Mouse (Mus musculus) hindbrain, postnatal 0 days (tissue): ENCODE measurements around the gene Ankrd17. TPM values are rescaled to one million over a fixed set of nuclear protein-coding genes. Genes with fewer than 3 reads are reported as not detected.

Experiments used
- ATAC-seq: fragments of 200-750 bp; cut with Nextera tagmentation; 2 replicates; pipeline ENCODE4 v1.8.0; 2017; ENCODE audit warnings: mild to moderate bottlenecking, moderate TSS enrichment, moderate library complexity
- DNase-seq: peaks from one replicate; pipeline ENCODE4 v3.0.0-alpha.2; 2015; ENCODE audit warnings: low spot score
- H3K27ac ChIP-seq: fragments of 300-500 bp; sonication (generic); 2 replicates; pipeline ENCODE4 v1.5.1; 2014; ENCODE audit warnings: mild to moderate bottlenecking
- H3K27me3 ChIP-seq: fragments of 300-500 bp; sonication (generic); 2 replicates; pipeline ENCODE4 v1.6.1; 2014; ENCODE audit warnings: low read length, mixed read lengths; ENCODE audit not compliant: insufficient read depth
- H3K36me3 ChIP-seq: fragments of 300-500 bp; sonication (generic); 2 replicates; pipeline ENCODE4 v1.6.1; 2014; ENCODE audit warnings: low read length, mixed read lengths; ENCODE audit not compliant: insufficient read depth
- H3K4me1 ChIP-seq: fragments of 300-500 bp; sonication (generic); 2 replicates; pipeline ENCODE4 v1.6.1; 2014; ENCODE audit warnings: antibody characterized with exemption, low read length, mixed read lengths; ENCODE audit not compliant: insufficient read depth
- H3K4me2 ChIP-seq: fragments of 300-500 bp; sonication (generic); 2 replicates; pipeline ENCODE4 v1.6.1; 2014; ENCODE audit warnings: low read depth, mild to moderate bottlenecking, low read length, moderate library complexity, mixed read lengths
- H3K4me3 ChIP-seq: fragments of 300-500 bp; sonication (generic); 2 replicates; pipeline ENCODE4 v1.5.1; 2014; ENCODE audit warnings: low read length
- H3K9ac ChIP-seq: fragments of 300-500 bp; sonication (generic); replicated peaks from 2 replicates; pipeline ENCODE4 v1.6.1; 2014; ENCODE audit warnings: mild to moderate bottlenecking, low read length, moderate library complexity, mixed read lengths
- H3K9me3 ChIP-seq: fragments of 300-500 bp; sonication (generic); 2 replicates; pipeline ENCODE4 v1.6.1; 2016; ENCODE audit warnings: low read length, mixed read lengths
- CTCF ChIP-seq: IDR thresholded peaks from 2 replicates; pipeline ENCODE4 v1.5.1; 2016; ENCODE audit warnings: antibody characterized with exemption, control low read depth, low read depth
- WGBS: fragments of 180-500 bp; shearing (Covaris S2); extraction: QIAGEN DNeasy Blood & Tissue Kit; methylation state at CpG from one replicate; pipeline ENCODE4 v1.1.7; 2014; 5-methylcytosine and 5-hydroxymethylcytosine counted together
- polyA plus RNA-seq: library from polyadenylated mRNA; unstranded; fragments of >200 nt; fragmentation: Nextera tagmentation; extraction: Ambion mirVana; gene quantifications from 2 replicates; pipeline ENCODE4 v1.2.1, GENCODE M21; 2015
- total RNA-seq: library from RNA; depleted of rRNA; stranded (reverse); fragments of >200 nt; gene quantifications from 2 replicates; pipeline ENCODE4 v1.2.3, GENCODE M21; 2014; rRNA removed

The Ankrd17 gene
- total and polyA plus RNA-seq, 2 experiments from 2014 or later = 23.2 to 61.1 TPM

DNA sequence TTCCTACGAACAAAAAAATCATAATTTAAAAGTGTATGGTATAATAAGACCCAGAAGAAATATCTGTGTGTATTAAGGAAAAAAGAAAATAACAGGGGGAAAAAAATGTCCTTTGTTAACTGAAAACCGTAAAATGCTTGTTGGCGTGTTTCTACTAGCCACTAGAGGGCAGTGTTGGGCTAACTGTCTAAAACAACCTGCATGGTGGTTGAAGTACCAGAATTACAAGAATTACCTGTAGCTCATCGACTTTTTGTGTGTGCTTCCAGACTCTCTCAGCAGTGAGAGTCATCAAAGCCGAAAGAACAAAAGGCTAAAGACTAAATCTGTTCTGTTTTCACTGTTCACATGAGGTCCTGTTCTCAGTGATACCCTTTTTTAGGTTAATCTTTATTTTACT, 163.2 kb downstream of the Ankrd17 start:
- WGBS = 25% methylated on average over 5 of the region's 5 CpGs
- Histone ChIP-seq H3K9me3 (no peaks in the 10 kb centered on the region), H3K9ac (no peak overlapping the region), H3K27ac (no peak overlapping the region), H3K36me3 (no peaks in the 10 kb centered on the region), H3K4me3 (no peak overlapping the region), H3K4me2 (no peak overlapping the region), H3K27me3 (no peaks in the 10 kb centered on the region), H3K4me1 (no peaks in the 10 kb centered on the region)
- ATAC-seq = 0 out of 2 replicates have a peak, but pooled peaks have one; percentile 59
- peak; percentile 80 for TF ChIP-seq CTCF
- DNase-seq = peak; percentile 84

DNA sequence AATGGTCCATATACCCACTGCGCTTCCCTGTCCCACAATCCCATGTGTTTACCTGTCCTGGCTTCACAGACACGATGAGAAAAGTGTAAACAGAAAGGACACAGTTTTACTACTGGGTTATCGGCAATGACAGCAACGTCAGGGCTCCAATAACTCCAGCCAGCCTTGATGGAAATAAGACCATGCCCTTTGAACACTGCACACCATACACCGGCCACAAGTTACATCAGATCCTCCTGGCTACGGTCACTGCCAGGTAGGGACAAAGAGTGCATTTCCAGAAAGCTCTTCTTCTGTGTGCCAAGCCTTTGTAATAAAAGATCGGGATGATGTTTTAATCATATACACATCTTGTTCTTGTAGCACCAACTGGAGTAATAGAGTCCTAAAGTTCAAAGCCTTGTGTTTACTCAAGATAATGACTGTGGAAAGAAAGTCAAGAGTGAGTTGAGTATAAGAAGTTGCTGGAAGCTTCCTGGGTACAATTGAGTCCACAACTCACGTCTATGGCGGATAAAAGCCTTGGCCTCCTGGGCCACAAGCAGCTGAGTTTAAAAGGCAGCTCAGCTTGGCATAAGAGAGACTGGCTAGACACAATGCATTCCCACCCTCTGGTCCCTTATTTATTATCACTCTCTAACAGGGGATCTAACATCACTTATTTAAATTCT, 163.8 kb downstream of the Ankrd17 start:
- TF ChIP-seq CTCF = no peak
- ATAC-seq = 0 out of 2 replicates have a peak, but pooled peaks have one; percentile 29
- no peak overlapping the region for H3K4me3 ChIP-seq
- H3K4me2 ChIP-seq = no peak overlapping the region
- H3K4me1 ChIP-seq = no peaks in the 10 kb centered on the region
- H3K36me3 ChIP-seq = no peaks in the 10 kb centered on the region
- no peak overlapping the region for H3K27ac ChIP-seq
- WGBS = 80% methylated on average over 9 of the region's 9 CpGs
- no peak overlapping the region for H3K9ac ChIP-seq
- H3K9me3 ChIP-seq = no peaks in the 10 kb centered on the region
- no peak for DNase-seq
- no peaks in the 10 kb centered on the region for H3K27me3 ChIP-seq

DNA sequence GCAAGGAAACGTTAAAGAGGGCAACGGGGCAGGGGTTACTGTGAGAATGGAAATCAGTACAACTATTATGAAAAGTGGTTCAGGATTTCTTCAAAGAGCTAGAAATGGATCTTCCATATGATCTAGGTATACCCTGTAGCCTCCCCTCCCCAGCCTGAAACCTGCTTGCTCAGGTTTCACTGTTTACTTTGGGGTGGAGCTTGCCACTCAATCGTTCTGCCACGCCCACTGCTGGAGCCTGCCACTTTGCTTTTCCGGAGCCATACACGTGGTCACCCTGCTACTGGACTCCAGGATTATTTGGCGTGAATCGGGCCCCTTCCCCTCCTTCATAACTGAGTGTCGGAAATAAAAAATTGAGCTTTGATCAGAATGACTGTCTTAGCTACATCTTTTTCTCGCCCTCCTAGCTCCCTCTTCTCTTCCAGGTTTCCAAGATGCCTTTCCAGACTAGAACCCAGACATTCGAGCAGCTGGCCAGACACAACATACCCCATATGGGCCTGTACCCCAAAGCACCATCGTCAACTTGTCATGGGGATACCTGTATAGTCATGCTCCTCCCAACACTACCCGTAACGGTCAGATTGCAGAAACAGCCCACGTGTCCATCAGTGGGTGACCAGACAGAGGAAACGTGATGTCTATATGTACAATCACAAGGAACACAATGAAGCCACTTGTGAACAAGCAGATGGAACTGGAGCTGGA, 166.3 kb downstream of the Ankrd17 start:
- Histone ChIP-seq H3K27me3 (no peaks in the 10 kb centered on the region), H3K4me1 (no peaks in the 10 kb centered on the region), H3K4me3 (no peak overlapping the region), H3K36me3 (no peaks in the 10 kb centered on the region), H3K9ac (no peak overlapping the region), H3K4me2 (no peak overlapping the region), H3K27ac (no peak overlapping the region), H3K9me3 (no peaks in the 10 kb centered on the region)
- 66% methylated on average over 16 of the region's 16 CpGs for WGBS
- no peak for TF ChIP-seq CTCF
- DNase-seq (no peak), ATAC-seq (no peak)

DNA sequence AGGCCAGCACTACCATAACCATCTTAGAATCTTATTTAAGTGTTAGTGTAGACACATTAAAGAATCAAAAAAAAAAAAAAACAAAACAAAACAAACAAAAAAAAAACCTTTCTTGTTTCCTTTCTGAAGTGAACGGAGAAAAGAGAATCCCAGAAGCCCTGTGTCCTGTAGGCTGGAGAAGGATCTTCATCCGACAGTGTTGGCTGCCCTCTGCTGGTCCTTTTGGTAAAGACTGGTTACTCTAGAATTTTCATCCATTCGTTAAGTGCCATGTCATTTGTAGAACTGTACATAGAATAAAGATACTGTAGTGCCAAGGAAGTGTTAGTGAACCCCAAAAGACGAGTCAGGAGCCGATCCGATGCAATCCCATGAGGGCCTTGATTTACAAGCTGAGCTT, 171.5 kb downstream of the Ankrd17 start:
- no peaks in the 10 kb centered on the region for H3K4me1 ChIP-seq
- no peak overlapping the region for H3K4me3 ChIP-seq
- H3K27me3 ChIP-seq = no peaks in the 10 kb centered on the region
- H3K9ac ChIP-seq = no peak overlapping the region
- 23% methylated on average over 6 of the region's 6 CpGs for WGBS
- ATAC-seq (peak; percentile 80), DNase-seq (peak; percentile 89)
- H3K9me3 ChIP-seq = no peaks in the 10 kb centered on the region
- H3K27ac ChIP-seq = no peak overlapping the region
- H3K4me2 ChIP-seq = no peak overlapping the region
- peak; percentile 84 for TF ChIP-seq CTCF
- no peaks in the 10 kb centered on the region for H3K36me3 ChIP-seq

DNA sequence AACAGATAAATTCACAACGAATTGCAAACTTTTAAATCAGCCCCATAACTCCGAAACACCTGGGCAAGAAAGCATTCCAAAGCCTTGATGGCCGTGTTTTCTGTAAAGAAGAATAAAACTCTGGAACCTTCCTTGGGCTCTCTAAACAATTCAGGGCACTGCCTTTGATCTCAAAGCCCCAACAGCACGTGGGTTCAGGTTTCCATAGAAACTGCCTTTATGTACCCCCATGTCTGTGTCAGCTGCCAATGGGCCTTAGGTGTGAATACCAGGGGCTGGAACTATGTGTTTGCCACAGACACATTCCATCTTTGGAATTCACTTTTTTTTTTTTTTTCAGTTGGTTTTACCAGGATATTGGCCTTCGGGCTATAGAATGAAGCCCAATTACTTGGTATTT, 183.6 kb downstream of the Ankrd17 start:
- no peak for ATAC-seq
- Histone ChIP-seq H3K27ac (no peak overlapping the region), H3K9me3 (no peaks in the 10 kb centered on the region), H3K4me1 (no peaks in the 10 kb centered on the region), H3K4me2 (no peak overlapping the region), H3K9ac (no peak overlapping the region), H3K27me3 (no peaks in the 10 kb centered on the region), H3K4me3 (no peak overlapping the region), H3K36me3 (no peaks in the 10 kb centered on the region)
- WGBS = 65% methylated on average over 5 of the region's 5 CpGs
- no peak for TF ChIP-seq CTCF
- DNase-seq = no peak

DNA sequence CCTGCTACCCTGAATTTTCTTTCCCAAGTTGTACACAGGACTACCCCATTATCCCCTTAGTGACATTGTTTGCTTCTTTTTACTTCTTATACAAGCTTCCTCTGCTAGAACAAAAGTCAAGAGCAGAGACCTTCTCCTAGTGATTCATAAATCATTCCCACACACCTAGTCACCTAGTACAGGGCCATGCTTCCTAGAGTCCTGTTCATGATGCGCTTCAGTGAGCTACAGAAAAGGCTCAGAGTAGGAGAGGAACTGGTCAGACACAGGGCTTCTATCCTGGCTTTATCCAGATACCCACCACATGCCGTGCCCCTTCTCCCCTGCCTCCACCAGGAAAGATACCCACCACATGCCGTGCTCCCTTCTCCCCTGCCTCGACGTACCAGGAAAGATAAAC, 187.3 kb downstream of the Ankrd17 start:
- H3K27ac ChIP-seq = no peak overlapping the region
- H3K4me2 ChIP-seq = no peak overlapping the region
- no peaks in the 10 kb centered on the region for H3K36me3 ChIP-seq
- no peak overlapping the region for H3K4me3 ChIP-seq
- 91% methylated on average over 5 of the region's 5 CpGs for WGBS
- no peaks in the 10 kb centered on the region for H3K9me3 ChIP-seq
- no peak for TF ChIP-seq CTCF
- no peaks in the 10 kb centered on the region for H3K4me1 ChIP-seq
- DNase-seq = no peak
- H3K27me3 ChIP-seq = no peaks in the 10 kb centered on the region
- H3K9ac ChIP-seq = no peak overlapping the region
- ATAC-seq = no peak

DNA sequence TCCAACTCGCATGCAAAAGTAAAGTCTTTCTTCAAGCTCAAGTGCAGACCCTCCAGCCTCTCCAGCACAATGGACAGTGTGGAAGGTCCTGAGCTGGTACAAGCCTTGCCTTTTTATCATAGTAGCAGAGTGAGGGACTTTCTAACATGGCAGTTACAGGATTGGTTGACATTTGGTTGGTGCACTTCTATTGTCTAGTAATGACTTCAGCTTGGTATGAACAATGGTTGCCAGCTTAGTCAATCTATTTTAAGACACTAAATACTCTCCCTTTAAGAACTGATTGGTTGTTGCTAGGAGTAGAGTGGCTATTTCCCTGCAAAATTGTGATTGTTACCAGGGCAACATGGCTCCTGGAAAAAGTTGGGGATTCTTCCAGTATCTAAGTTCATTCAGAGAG, 188.3 kb downstream of the Ankrd17 start:
- WGBS = 63% methylated on average over 1 of the region's 1 CpGs

More for the DNA sequence above, 188.3 kb downstream of the Ankrd17 start:
- no peaks in the 10 kb centered on the region for H3K27me3 ChIP-seq
- no peak overlapping the region for H3K4me3 ChIP-seq
- no peak overlapping the region for H3K9ac ChIP-seq
- DNase-seq (no peak), ATAC-seq (peak; percentile 56)
- TF ChIP-seq CTCF = no peak
- no peaks in the 10 kb centered on the region for H3K36me3 ChIP-seq
- no peaks in the 10 kb centered on the region for H3K9me3 ChIP-seq
- H3K4me1 ChIP-seq = no peaks in the 10 kb centered on the region
- H3K27ac ChIP-seq = no peak overlapping the region
- H3K4me2 ChIP-seq = no peak overlapping the region

Other genes starting within 250 kb of the Ankrd17 start
- gene Cox18, start 142.6 kb downstream of the Ankrd17 start, total RNA-seq = 65.1 and 87.5 TPM in 2 replicates
- 49.4 and 54.5 TPM in 2 replicates for gene Cox18, start 142.6 kb downstream of the Ankrd17 start, polyA plus RNA-seq
- gene Gm9958, start 627 bp upstream of the Ankrd17 start, total RNA-seq = 0.68 and 1.4 TPM in 2 replicates
- gene Gm9958, start 627 bp upstream of the Ankrd17 start, polyA plus RNA-seq = 1.4 and 2.6 TPM in 2 replicates
- gene Alb, start 94.3 kb upstream of the Ankrd17 start, total RNA-seq = 0.21 TPM in 1 of 2 replicates, not detected in the other
- not detected in 2 replicates for gene Alb, start 94.3 kb upstream of the Ankrd17 start, polyA plus RNA-seq
- 0.99 TPM in 1 of 2 replicates, not detected in the other for gene Afp, start 124.2 kb upstream of the Ankrd17 start, total RNA-seq
- gene Afp, start 124.2 kb upstream of the Ankrd17 start, polyA plus RNA-seq = 1.2 and 1.8 TPM in 2 replicates
- not detected in 2 replicates for gene Afm, start 152.4 kb upstream of the Ankrd17 start, total RNA-seq
- gene Afm, start 152.4 kb upstream of the Ankrd17 start, polyA plus RNA-seq = not detected in 2 replicates
- not detected in 2 replicates for gene 5830473C10Rik, start 194.5 kb upstream of the Ankrd17 start, total RNA-seq
- 0.15 and 0.24 TPM in 2 replicates for gene 5830473C10Rik, start 194.5 kb upstream of the Ankrd17 start, polyA plus RNA-seq